Mouse (Mus musculus): ENCODE data around the gene Mrpl50. TPM values are rescaled to one million over a fixed set of nuclear protein-coding genes. Genes with fewer than 3 reads are reported as not detected.
"Not testable (repeated sequence)": the region's sequence is repeated elsewhere in the genome, so short reads cannot be mapped to it uniquely, and the experiment has no call there.

Mrpl50 gene
- polyA plus RNA-seq, 1 experiment from 2014 or later, result 24.5 TPM

DNA sequence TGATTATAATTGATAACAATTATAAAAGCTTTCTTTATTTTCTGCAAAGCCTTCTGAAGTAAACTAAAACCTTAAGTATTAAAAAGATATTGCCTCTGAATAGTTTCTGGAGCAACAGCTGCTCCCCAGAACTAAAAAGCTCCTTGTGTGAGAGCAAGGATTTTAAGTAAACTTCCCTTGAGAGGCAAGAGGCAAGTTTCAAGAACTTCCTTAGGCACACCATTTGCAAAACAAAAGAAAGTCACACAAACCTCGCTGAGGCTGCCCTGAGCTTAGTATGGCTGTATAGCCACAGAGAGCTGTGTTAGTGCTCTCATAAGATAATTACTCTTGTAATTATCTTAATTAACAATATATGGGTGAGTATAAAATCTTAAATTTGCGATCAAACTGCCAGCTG, 41.9 kb downstream of the Mrpl50 start:
- 48% methylated on average over 2 of the region's 2 CpGs for WGBS (ENCODE audit: missing documents)
- not testable (repeated sequence) for H3K79me2 ChIP-seq (ENCODE audit: inconsistent target); H3K27ac ChIP-seq; H3K4me3 ChIP-seq (ENCODE audit: inconsistent target); H3K36me3 ChIP-seq (ENCODE audit: inconsistent target)

DNA sequence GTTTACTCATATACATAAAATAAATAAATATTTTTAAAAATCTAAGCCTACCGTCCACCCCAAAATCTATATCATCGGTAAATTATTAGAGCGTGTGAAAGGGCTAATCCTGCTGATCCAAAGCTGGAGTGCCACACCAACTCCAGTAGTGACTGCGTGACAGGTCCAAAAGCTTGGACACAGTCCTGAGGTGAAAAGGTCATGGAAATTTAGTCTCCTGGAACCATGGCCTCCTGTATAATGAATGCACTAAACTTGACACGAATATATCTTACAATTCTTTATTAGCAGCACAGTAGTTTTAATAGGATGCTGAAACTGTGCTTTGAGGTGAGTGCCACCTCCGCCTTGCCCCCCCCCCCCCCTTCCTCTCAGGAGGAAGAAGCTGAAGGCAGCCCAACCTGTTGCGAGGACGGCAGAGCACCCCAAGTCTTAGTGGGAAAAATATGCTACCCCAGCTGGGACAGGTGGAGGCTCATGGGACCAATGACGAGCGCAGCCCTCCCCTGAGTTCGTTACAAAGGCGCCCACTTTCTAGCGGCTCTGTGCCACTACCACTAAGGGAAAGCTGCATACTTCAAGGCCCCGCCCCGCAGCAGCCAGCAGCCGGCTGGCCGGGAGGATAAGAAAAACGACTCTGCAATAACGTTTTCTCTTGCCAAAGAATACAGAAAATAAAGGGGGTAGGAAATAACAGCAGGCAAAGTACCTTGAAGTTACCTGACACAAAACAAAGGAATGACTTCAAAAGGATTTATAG, 42.6 kb downstream of the Mrpl50 start:
- WGBS (ENCODE audit: missing documents), result 22% methylated on average over 19 of the region's 19 CpGs
- Histone ChIP-seq H3K27ac (no peak overlapping the region), H3K36me3 (ENCODE audit: inconsistent target) (no peaks in the 10 kb centered on the region), H3K79me2 (ENCODE audit: inconsistent target) (no peaks in the 10 kb centered on the region), H3K4me3 (ENCODE audit: inconsistent target) (no peak overlapping the region)

- Histone ChIP-seq H3K36me3 (ENCODE audit: inconsistent target) (no peaks in the 10 kb centered on the region), H3K4me3 (ENCODE audit: inconsistent target) (no peak overlapping the region), H3K27ac (no peak overlapping the region), H3K79me2 (ENCODE audit: inconsistent target) (no peaks in the 10 kb centered on the region)
Measured at GRCm38 (mm10) chr4:49474583-49474982, 46.3 kb downstream of the Mrpl50 start.

GRCm38 (mm10) chr4:49473435-49474100, 47.3 kb downstream of the Mrpl50 start, which contains the start of gene Acnat1:
Gene Acnat1 (minus strand): TSS chr4:49473912.
- H3K36me3 ChIP-seq (ENCODE audit: inconsistent target), result no peaks in the 10 kb centered on the region
- 59% methylated on average over 3 of the region's 3 CpGs for WGBS (ENCODE audit: missing documents)
- no peaks in the 10 kb centered on the region for H3K79me2 ChIP-seq (ENCODE audit: inconsistent target)
- H3K4me3 ChIP-seq (ENCODE audit: inconsistent target), result no peak within 1 kb of the TSS
- no peak within 1 kb of the TSS for H3K27ac ChIP-seq

DNA sequence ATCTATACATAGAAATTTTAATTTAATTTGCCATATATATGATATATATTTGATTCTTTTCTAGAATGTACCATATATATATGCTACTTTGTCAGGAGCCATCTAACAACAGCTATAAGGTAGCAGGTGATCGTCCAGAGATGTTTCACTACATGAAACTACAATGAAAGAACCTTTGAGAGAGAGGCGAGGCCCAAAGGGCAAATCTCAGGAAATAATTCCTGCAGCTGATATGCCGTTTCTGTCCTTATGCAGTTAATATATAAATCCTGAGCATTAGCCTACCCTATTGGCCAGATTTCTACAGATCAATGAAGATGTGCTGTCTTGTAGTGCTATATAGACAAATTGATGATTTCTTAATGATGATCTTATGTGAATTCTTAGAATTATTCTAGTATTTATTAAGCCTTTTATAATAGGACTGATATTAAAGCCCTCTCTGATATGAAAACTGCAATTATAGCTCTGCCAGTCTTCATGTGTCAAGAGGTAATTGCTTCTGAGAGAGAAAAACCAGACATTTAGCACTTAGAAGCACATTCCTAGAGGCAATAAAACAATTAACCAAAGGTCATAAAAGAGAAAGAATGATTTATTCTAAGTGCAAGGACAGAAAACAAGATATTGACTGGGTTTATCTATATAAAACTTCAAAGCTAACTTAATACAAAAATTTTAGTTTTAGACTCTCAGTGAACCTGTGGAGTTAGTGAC, 51.3 kb downstream of the Mrpl50 start:
- 89% methylated on average over 3 of the region's 3 CpGs for WGBS (ENCODE audit: missing documents)
- H3K4me3 ChIP-seq (ENCODE audit: inconsistent target), result no peak overlapping the region
- no peaks in the 10 kb centered on the region for H3K36me3 ChIP-seq (ENCODE audit: inconsistent target)
- no peak overlapping the region for H3K27ac ChIP-seq
- no peaks in the 10 kb centered on the region for H3K79me2 ChIP-seq (ENCODE audit: inconsistent target)

DNA sequence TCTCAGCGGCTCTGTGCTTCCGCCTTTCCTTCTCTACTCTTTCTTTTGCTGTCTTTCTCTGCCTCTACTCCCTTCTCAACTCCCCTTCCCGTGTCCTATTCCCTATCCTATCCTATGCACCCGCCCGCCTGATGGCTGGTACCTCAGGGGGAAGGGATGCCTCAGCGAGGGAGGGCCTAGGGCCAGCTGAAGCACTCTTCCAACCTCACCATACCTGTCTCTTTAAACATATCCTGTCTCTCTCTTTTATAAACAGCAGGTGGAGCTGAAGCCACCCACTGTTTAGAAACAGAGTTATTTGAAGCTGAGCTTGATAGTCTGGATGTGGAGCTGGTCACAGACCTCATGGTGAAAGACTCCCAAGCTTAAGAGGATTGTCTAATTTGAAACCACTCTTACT, 53.5 kb downstream of the Mrpl50 start:
- Histone ChIP-seq H3K27ac (no peak overlapping the region), H3K36me3 (ENCODE audit: inconsistent target) (no peaks in the 10 kb centered on the region), H3K4me3 (ENCODE audit: inconsistent target) (no peak overlapping the region), H3K79me2 (ENCODE audit: inconsistent target) (no peaks in the 10 kb centered on the region)
- WGBS (ENCODE audit: missing documents), result 84% methylated on average over 6 of the region's 6 CpGs

Other genes with a start within 250 kb of the Mrpl50 start
- not detected in 3 replicates for gene Acnat2, start 112.9 kb downstream of the Mrpl50 start, polyA plus RNA-seq (2018)
- not detected in 3 replicates for gene Acnat1, start 47.2 kb downstream of the Mrpl50 start, polyA plus RNA-seq (2018)
- not detected in 3 replicates for gene Baat, start 14.5 kb downstream of the Mrpl50 start, polyA plus RNA-seq (2018)
- gene Zfp189, start 83 bp upstream of the Mrpl50 start, polyA plus RNA-seq (2018), result 2.0 to 4.0 TPM (median 3.0 TPM) in 3 replicates
- not detected in 3 replicates for gene Aldob, start 28.5 kb upstream of the Mrpl50 start, polyA plus RNA-seq (2018)
- gene Tmem246, start 76.8 kb upstream of the Mrpl50 start, polyA plus RNA-seq (2018), result not detected in 3 replicates
- gene Rnf20, start 110.9 kb upstream of the Mrpl50 start, polyA plus RNA-seq (2018), result 27.6 to 28.7 TPM (median 28.4 TPM) in 3 replicates
- not detected in 3 replicates for gene Ppp3r2, start 160.9 kb upstream of the Mrpl50 start, polyA plus RNA-seq (2018)